Mouse (Mus musculus): ENCODE data around the gene Eno1.

DNA sequence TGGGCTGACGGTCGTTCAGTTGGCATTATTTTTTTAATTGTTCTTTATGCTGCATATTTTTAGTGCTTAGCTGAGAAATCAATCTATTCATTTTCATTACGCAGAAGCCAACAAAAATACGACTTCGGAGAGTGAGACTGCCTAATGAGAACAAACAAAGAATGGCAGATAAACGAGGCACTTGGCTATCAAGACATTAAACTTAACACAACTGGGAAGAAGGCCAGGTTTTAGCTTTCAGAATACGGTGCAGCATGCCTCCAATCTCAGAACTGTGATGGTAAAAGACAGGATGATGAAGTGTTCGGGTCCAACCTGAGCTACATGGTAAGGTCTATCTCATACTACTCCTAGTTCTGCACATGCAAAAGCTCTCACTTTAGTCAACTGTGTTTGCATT, 25.8 kb downstream of the Eno1 start:
- no peak for TF ChIP-seq GATA1 (IDR thresholded peaks at IDR 0.05; ENCODE audit: low read length)
- TF ChIP-seq TAL1 (IDR thresholded peaks at IDR 0.05; ENCODE audit: low read length), result no peak
